Mouse (Mus musculus): ENCODE measurements around the gene Galnt16. TPM values are rescaled to one million over a fixed set of nuclear protein-coding genes. Genes with fewer than 3 reads are reported as not detected.

Galnt16 gene
- total and polyA plus RNA-seq, 3 experiments, result 0.08 TPM; not detected in 2

DNA sequence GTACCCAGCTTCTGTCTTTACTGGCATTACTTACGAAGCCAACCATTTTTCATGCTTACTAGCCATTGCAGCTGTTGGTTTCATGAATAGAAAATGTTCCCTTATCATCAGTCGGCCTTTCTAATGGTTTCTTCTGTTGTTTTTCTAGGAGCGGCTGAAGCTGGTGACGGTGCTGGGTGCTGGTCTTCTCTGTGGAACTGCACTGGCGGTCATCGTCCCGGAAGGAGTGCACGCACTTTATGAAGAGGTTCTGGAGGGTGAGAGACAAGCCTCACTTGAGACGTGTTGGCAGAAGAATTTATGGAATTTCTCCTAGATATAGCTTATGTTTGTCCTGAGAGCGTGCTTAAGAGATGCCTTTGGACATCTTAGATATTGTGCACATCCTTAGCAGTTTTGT, 144.2 kb downstream of the Galnt16 start:
- H3K27ac ChIP-seq (ENCODE audit: control insufficient read depth, low read depth, low read length), result no peak overlapping the region
- TF ChIP-seq SMC3 (IDR thresholded peaks at IDR 0.05; ENCODE audit: low read depth, low read length) (no peak), NRF1 (IDR thresholded peaks at IDR 0.05; ENCODE audit: insufficient read depth, low read depth, low read length, poor library complexity, severe bottlenecking) (no peak), EP300 (IDR thresholded peaks at IDR 0.05; ENCODE audit: low read depth in 1 of 2, low read length in 2 of 2) (no peak), ETS1 (IDR thresholded peaks at IDR 0.05; ENCODE audit: low read depth, low read length) (no peak), ZC3H11A (IDR thresholded peaks at IDR 0.05; ENCODE audit: low read depth, low read length) (no peak), NELFE (IDR thresholded peaks at IDR 0.05; ENCODE audit: low read depth, low read length) (no peak), CHD1 (IDR thresholded peaks at IDR 0.05; ENCODE audit: low read depth, low read length) (no peak), ZMIZ1 (IDR thresholded peaks at IDR 0.05; ENCODE audit: low read depth, low read length) (no peak)
- H3K79me2 ChIP-seq (ENCODE audit: control insufficient read depth, insufficient read depth, low read length, poor library complexity), result peaks cover 5% of the 10 kb centered on the region
- no peak for DNase-seq (ENCODE audit: low read depth, low spot score)
- no peak overlapping the region for H3K9ac ChIP-seq (ENCODE audit: control insufficient read depth, low read depth, low read length, poor library complexity, severe bottlenecking)
- no peak overlapping the region for H3K4me3 ChIP-seq (ENCODE audit: control insufficient read depth in 1 of 2, insufficient read depth in 1 of 2, low read depth in 2 of 2, low read length in 2 of 2)
- no peaks in the 10 kb centered on the region for H3K4me1 ChIP-seq (ENCODE audit: control insufficient read depth in 1 of 2, insufficient read depth in 2 of 2, low read length in 2 of 2)
- no peaks in the 10 kb centered on the region for H3K9me3 ChIP-seq (replicated peaks; ENCODE audit: insufficient read depth, low read length)
- peaks cover 0 to 8% of the 10 kb centered on the region in 2 experiments; a peak in 2 of 4 replicates for H3K36me3 ChIP-seq (ENCODE audit: control insufficient read depth in 1 of 2, insufficient read depth in 2 of 2, low read length in 2 of 2)
- H3K27me3 ChIP-seq (ENCODE audit: control insufficient read depth in 1 of 2, insufficient read depth in 2 of 2, low read length in 2 of 2), result no peaks in the 10 kb centered on the region

DNA sequence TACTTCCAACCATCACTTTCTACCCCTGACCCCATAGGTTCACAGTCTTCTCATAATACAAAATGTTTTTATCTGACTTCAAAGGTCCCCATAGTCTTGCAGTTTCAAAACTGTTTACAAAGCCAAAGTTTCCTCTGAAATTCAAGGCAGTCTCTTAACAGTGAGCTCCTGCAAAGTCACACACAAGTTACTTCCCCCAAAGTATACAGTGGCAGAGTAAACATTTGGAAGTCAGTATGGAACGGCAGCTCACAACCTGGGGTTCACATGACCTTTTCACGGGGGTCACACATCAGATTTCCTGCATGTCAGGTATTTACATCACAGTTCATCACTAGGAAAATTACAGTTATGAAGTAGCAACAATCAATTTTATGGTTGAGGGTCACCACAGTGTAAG, 145.9 kb downstream of the Galnt16 start:
- peaks cover 4% of the 10 kb centered on the region; the same call in 1 of the 2 replicates for H3K79me2 ChIP-seq (ENCODE audit: control insufficient read depth, insufficient read depth, low read length, poor library complexity)
- no peak overlapping the region for H3K27ac ChIP-seq (ENCODE audit: control insufficient read depth, low read depth, low read length)
- H3K9ac ChIP-seq (ENCODE audit: control insufficient read depth, low read depth, low read length, poor library complexity, severe bottlenecking), result no peak overlapping the region
- H3K4me1 ChIP-seq (ENCODE audit: control insufficient read depth in 1 of 2, insufficient read depth in 2 of 2, low read length in 2 of 2), result peaks cover 2 to 3% of the 10 kb centered on the region in 2 experiments; a peak in 2 of 4 replicates
- no peaks in the 10 kb centered on the region for H3K27me3 ChIP-seq (ENCODE audit: control insufficient read depth in 1 of 2, insufficient read depth in 2 of 2, low read length in 2 of 2)
- no peaks in the 10 kb centered on the region for H3K9me3 ChIP-seq (replicated peaks; ENCODE audit: insufficient read depth, low read length)
- no peak for DNase-seq (ENCODE audit: low read depth, low spot score)
- H3K4me3 ChIP-seq (ENCODE audit: control insufficient read depth in 1 of 2, insufficient read depth in 1 of 2, low read depth in 2 of 2, low read length in 2 of 2), result no peak overlapping the region
- TF ChIP-seq NELFE (IDR thresholded peaks at IDR 0.05; ENCODE audit: low read depth, low read length) (no peak), CHD1 (IDR thresholded peaks at IDR 0.05; ENCODE audit: low read depth, low read length) (no peak), GATA1 (IDR thresholded peaks at IDR 0.05; ENCODE audit: low read depth, low read length) (no peak), MAZ (IDR thresholded peaks at IDR 0.05; ENCODE audit: low read depth, low read length) (no peak), SIN3A (IDR thresholded peaks at IDR 0.05; ENCODE audit: low read length) (no peak), JUND (IDR thresholded peaks at IDR 0.05; ENCODE audit: low read depth, low read length) (no peak), ETS1 (IDR thresholded peaks at IDR 0.05; ENCODE audit: low read depth, low read length) (no peak)
- H3K36me3 ChIP-seq (ENCODE audit: control insufficient read depth in 1 of 2, insufficient read depth in 2 of 2, low read length in 2 of 2), result peaks cover 7 to 8% of the 10 kb centered on the region in 2 experiments

DNA sequence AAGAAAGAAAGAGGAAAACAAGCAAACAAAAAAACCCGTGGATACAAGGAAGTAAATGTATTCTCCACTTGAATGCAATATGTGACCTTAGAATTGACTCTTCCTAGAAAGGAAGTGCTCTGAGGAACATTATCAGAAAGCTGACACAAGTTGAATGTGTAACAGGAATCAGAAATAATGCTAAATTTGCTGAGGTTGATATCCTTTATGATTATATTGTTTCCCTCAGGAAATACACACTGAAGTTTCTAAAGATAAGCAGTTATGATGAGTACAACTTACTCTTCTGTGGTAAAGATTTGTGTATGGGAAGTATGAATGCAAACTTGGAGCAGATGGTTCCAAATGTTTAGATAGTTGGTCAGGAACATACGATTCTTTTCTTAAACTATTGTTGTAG, 150.3 kb downstream of the Galnt16 start:
- Histone ChIP-seq H3K9ac (ENCODE audit: control insufficient read depth, low read depth, low read length, poor library complexity, severe bottlenecking) (no peak overlapping the region), H3K36me3 (ENCODE audit: control insufficient read depth in 1 of 2, insufficient read depth in 2 of 2, low read length in 2 of 2) (peaks cover 7 to 8% of the 10 kb centered on the region in 2 experiments), H3K27ac (ENCODE audit: control insufficient read depth, low read depth, low read length) (no peak overlapping the region)

More for the DNA sequence above, 150.3 kb downstream of the Galnt16 start:
- Histone ChIP-seq H3K9me3 (replicated peaks; ENCODE audit: insufficient read depth, low read length) (no peaks in the 10 kb centered on the region), H3K79me2 (ENCODE audit: control insufficient read depth, insufficient read depth, low read length, poor library complexity) (no peaks in the 10 kb centered on the region), H3K4me3 (ENCODE audit: control insufficient read depth in 1 of 2, insufficient read depth in 1 of 2, low read depth in 2 of 2, low read length in 2 of 2) (no peak overlapping the region), H3K27me3 (ENCODE audit: control insufficient read depth in 1 of 2, insufficient read depth in 2 of 2, low read length in 2 of 2) (no peaks in the 10 kb centered on the region), H3K4me1 (ENCODE audit: control insufficient read depth in 1 of 2, insufficient read depth in 2 of 2, low read length in 2 of 2) (peaks cover 2 to 3% of the 10 kb centered on the region in 2 experiments; a peak in 2 of 4 replicates)
- TF ChIP-seq RCOR1 (IDR thresholded peaks at IDR 0.05; ENCODE audit: low read depth, low read length) (peak; percentile 67; the same call in 1 of the 2 replicates), EP300 (IDR thresholded peaks at IDR 0.05; ENCODE audit: low read depth in 1 of 2, low read length in 2 of 2) (peak; percentile 46 to 56; a peak in 3 of 4 replicates), CTCF (IDR thresholded peaks at IDR 0.05 in 2 of 3, conservative IDR thresholded peaks at IDR 0.05 in 1 of 3; ENCODE audit: control insufficient read depth in 1 of 3, insufficient read depth in 1 of 3, low read depth in 2 of 3, low read length in 3 of 3, poor library complexity in 1 of 3, severe bottlenecking in 1 of 3) (no peak), CHD1 (IDR thresholded peaks at IDR 0.05; ENCODE audit: low read depth, low read length) (no peak), HCFC1 (IDR thresholded peaks at IDR 0.05; ENCODE audit: low read depth, low read length) (no peak), GATA1 (IDR thresholded peaks at IDR 0.05; ENCODE audit: low read depth, low read length) (peak; percentile 46; the same call in 1 of the 2 replicates), MYC (IDR thresholded peaks at IDR 0.05; ENCODE audit: low read depth, low read length) (no peak), MYB (IDR thresholded peaks at IDR 0.05; ENCODE audit: low read depth, low read length) (no peak)
- DNase-seq (ENCODE audit: low read depth, low spot score), result peak; percentile 29
